Mouse (Mus musculus) E14TG2a.4 (cell line): Measurements from ENCODE around the gene Pola2.

ENCODE experiments used
- CTCF ChIP-seq: conservative IDR thresholded peaks from 2 replicates; pipeline ENCODE4 v1.5.1; 2014; ENCODE audit warnings: low read length
- NANOG ChIP-seq: IDR thresholded peaks from 2 replicates; pipeline ENCODE4 v1.6.1; 2014; ENCODE audit warnings: borderline replicate concordance, low read length, mixed read lengths
- POU5F1 ChIP-seq: IDR thresholded peaks from 2 replicates; pipeline ENCODE4 v1.6.1; 2014; ENCODE audit warnings: low read length, borderline replicate concordance

- TF ChIP-seq NANOG (no peak), CTCF (no peak), POU5F1 (no peak)
These were observed 36.0 kb upstream of the Pola2 start for GRCm38 (mm10) chr19:5999969-6000368.
